Mouse (Mus musculus) lung, postnatal 10 days (tissue): ENCODE data around the gene Ndufaf1.

Source experiments
- DNase-seq: peaks from one replicate; pipeline ENCODE4 v3.0.0; 2021

The Ndufaf1 gene

GRCm38 (mm10) chr2:119607023-119607422 lies 55.6 kb downstream of the Ndufaf1 start:
- no peak for DNase-seq
